Mouse (Mus musculus): Measurements from ENCODE around the gene Sh3kbp1. TPM values are rescaled to one million over a fixed set of nuclear protein-coding genes. Genes with fewer than 3 reads are reported as not detected.

Gene Sh3kbp1
- polyA plus RNA-seq, 1 experiment from 2014 or later, result 44.1 TPM

DNA sequence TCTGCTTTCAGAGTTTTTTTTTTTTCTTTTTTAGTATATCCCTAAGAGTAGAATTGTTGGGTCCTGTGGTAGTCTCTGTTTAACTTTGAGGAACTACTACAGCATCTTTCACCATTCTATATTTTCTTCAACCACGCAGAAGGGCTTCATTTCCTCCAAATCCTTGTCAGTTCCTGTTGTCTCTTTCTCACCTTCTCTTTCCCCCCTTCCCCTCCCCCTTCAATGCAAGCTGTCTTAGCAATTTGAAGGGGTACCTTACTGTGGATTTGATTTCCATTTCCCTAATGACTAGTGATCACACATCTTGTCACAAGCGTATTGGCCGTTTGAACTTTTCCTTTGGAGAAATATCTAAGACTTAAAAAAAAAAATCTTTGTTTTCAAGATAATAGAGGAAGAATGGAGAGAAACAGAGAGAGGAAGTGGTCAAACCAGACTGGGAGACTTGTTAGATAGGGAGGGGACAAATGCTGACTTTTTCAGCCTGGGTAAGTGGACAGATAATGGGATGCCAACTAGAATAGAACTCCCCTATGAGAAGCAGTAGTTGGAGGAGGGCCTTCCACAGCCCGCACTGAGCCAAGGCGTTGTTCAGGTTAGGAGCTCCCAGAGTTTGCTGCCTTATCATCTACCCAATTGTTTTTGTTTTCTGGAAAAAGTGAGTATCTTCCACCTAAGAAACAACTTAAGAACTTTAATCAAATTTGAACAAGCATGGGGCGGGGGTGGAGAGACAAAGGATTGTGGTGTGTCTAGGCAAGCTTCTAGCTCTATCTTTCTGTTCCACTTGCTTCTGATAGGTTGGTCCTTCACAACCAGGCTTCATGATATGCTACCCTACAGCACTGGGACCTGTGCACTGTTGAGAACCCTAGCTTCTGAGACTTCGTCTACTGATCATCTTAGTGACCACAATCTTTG is 130.1 kb downstream of the Sh3kbp1 start:
- 91% methylated on average over 7 of the region's 7 CpGs for WGBS
- Histone ChIP-seq H3K36me3 (no peaks in the 10 kb centered on the region), H3K4me3 (replicated peaks) (no peak overlapping the region), H3K9me3 (replicated peaks) (no peaks in the 10 kb centered on the region), H3K9ac (no peak overlapping the region), H3K4me2 (no peak overlapping the region), H3K27me3 (0 out of 2 replicates have a peak, but pooled peaks cover 2% of the 10 kb centered on the region), H3K27ac (no peak overlapping the region), H3K4me1 (no peaks in the 10 kb centered on the region)
- ATAC-seq (replicated peaks; ENCODE audit: low FRiP score), result no peak

DNA sequence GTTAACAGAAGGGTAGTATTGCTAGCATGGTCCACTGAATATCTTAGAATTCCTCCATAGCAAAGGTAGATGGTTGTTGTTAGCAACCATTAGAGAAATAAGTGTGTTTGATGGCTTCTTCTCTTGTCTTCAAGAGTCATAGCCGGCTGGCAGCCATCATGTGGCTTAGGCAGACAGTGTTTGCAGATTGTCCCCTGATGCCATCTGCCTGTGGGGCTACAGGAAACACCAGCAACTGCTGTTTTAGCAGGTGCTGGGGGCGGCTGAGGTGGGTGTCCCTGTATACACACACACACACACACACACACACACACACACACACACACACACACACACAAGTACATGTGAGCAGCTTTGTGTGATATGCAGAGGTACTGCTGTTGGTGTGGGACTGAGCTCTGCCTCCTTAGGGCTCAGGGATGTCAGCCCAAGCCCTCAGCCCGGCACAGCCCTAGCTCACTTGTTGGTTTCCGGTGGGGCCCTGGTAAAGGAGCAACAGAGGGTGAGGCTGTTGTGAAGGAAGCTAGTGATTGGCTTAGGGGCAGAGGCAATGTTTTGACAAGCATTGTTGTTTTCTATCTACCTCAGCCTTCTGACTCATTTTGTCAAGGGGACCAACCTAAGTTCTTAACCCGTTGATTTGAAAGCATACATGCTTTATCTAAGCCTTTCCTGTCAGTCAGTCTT is 130.9 kb downstream of the Sh3kbp1 start:
- Histone ChIP-seq H3K27ac (no peak overlapping the region), H3K4me1 (no peaks in the 10 kb centered on the region), H3K9me3 (replicated peaks) (no peaks in the 10 kb centered on the region), H3K36me3 (no peaks in the 10 kb centered on the region), H3K4me2 (no peak overlapping the region), H3K4me3 (replicated peaks) (no peak overlapping the region), H3K27me3 (0 out of 2 replicates have a peak, but pooled peaks cover 2% of the 10 kb centered on the region), H3K9ac (no peak overlapping the region)
- 78% methylated on average over 4 of the region's 5 CpGs for WGBS
- no peak for ATAC-seq (replicated peaks; ENCODE audit: low FRiP score)

GRCm38 (mm10) chrX:159763801-159764200 is 136.7 kb downstream of the Sh3kbp1 start:
- no peak overlapping the region for H3K4me2 ChIP-seq
- no peak for ATAC-seq (replicated peaks; ENCODE audit: low FRiP score)
- H3K4me1 ChIP-seq, result no peaks in the 10 kb centered on the region
- WGBS, result 83% methylated on average over 3 of the region's 3 CpGs
- no peaks in the 10 kb centered on the region for H3K9me3 ChIP-seq (replicated peaks)
- no peak overlapping the region for H3K9ac ChIP-seq
- no peaks in the 10 kb centered on the region for H3K36me3 ChIP-seq
- no peak overlapping the region for H3K4me3 ChIP-seq (replicated peaks)
- peaks cover 15% of the 10 kb centered on the region for H3K27me3 ChIP-seq
- H3K27ac ChIP-seq, result no peak overlapping the region

DNA sequence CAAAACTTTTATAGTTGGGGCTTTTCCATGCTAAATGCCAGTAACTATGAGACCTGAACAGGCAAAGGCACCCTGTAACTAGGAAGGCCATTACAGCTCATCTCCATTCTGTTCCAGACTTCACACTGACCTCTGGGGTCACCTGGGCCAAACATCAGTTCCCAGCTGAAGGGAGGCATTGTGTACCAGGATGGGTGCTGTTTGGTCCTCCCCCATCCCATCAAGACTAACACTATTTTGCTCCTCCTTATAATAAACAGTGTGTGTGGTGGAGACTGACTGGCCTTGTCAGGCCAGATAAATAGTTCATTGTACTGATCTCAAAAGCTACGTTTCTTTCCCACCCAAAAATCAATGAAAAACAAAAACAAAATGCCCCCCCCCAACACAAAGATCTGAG is 138.8 kb downstream of the Sh3kbp1 start:
- Histone ChIP-seq H3K9me3 (replicated peaks) (no peaks in the 10 kb centered on the region), H3K27ac (no peak overlapping the region), H3K4me3 (replicated peaks) (no peak overlapping the region), H3K4me2 (no peak overlapping the region), H3K4me1 (no peaks in the 10 kb centered on the region), H3K36me3 (no peaks in the 10 kb centered on the region), H3K9ac (no peak overlapping the region), H3K27me3 (peaks cover 26% of the 10 kb centered on the region)
- ATAC-seq (replicated peaks; ENCODE audit: low FRiP score), result no peak
- WGBS, result 59% methylated on average over 1 of the region's 1 CpGs

GRCm38 (mm10) chrX:159769005-159769404 is 141.9 kb downstream of the Sh3kbp1 start:
- Histone ChIP-seq H3K27ac (no peak overlapping the region), H3K4me2 (no peak overlapping the region), H3K27me3 (peaks cover 42% of the 10 kb centered on the region), H3K9me3 (replicated peaks) (no peaks in the 10 kb centered on the region), H3K9ac (no peak overlapping the region), H3K36me3 (no peaks in the 10 kb centered on the region), H3K4me1 (no peaks in the 10 kb centered on the region), H3K4me3 (replicated peaks) (no peak overlapping the region)
- ATAC-seq (replicated peaks; ENCODE audit: low FRiP score), result no peak
- 76% methylated on average over 2 of the region's 2 CpGs for WGBS

DNA sequence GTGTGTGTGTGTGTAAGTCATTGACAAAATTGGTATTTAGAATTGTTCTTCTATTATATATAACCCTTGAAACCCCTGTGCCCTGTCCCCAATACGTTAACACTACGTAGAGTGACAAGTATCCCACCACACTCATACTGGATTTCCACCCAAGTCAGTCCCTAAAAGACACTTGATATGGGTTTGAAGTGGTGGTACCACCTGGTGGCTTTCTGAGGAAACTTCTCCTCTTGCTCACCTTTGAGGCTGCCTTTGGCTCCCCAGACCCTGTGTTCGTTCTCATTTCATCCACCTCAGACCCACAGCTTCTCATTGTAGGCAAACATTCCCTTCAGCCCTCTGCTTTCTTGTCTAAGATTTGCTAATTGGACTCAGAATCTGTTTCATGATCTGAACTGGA is 142.7 kb downstream of the Sh3kbp1 start:
- no peak overlapping the region for H3K4me2 ChIP-seq
- H3K9ac ChIP-seq, result no peak overlapping the region
- 84% methylated on average over 3 of the region's 3 CpGs for WGBS
- H3K4me3 ChIP-seq (replicated peaks), result no peak overlapping the region
- no peaks in the 10 kb centered on the region for H3K4me1 ChIP-seq
- no peaks in the 10 kb centered on the region for H3K9me3 ChIP-seq (replicated peaks)
- ATAC-seq (replicated peaks; ENCODE audit: low FRiP score), result no peak
- H3K27me3 ChIP-seq, result peaks cover 40% of the 10 kb centered on the region
- H3K27ac ChIP-seq, result no peak overlapping the region
- no peaks in the 10 kb centered on the region for H3K36me3 ChIP-seq

DNA sequence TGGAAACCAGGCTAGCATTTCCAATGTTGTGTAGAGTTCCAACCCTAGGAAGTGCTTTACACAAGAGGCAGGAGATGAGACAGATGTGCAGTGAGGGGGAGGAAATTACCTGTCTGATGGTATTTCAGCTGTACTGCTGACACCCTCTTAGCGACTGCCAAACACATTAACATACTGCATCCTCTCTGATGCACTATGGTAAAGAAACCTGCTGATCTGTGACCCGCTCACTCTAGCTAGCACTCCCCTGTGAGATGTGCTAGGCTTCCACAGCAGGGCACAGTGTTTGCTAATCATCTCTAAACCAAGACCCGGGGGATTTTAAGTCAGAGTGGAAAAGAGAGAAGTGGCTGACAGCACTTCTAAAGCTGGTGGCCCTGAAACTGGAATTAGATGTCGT is 145.1 kb downstream of the Sh3kbp1 start:
- no peak overlapping the region for H3K27ac ChIP-seq
- no peak overlapping the region for H3K9ac ChIP-seq
- no peaks in the 10 kb centered on the region for H3K4me1 ChIP-seq
- no peaks in the 10 kb centered on the region for H3K9me3 ChIP-seq (replicated peaks)
- H3K27me3 ChIP-seq, result peaks cover 43% of the 10 kb centered on the region
- H3K4me3 ChIP-seq (replicated peaks), result no peak overlapping the region
- no peaks in the 10 kb centered on the region for H3K36me3 ChIP-seq
- no peak for ATAC-seq (replicated peaks; ENCODE audit: low FRiP score)
- 66% methylated on average over 4 of the region's 4 CpGs for WGBS
- no peak overlapping the region for H3K4me2 ChIP-seq

GRCm38 (mm10) chrX:159775042-159775441 is 148.0 kb downstream of the Sh3kbp1 start:
- no peak for ATAC-seq (replicated peaks; ENCODE audit: low FRiP score)
- 83% methylated on average over 4 of the region's 4 CpGs for WGBS
- H3K4me1 ChIP-seq, result no peaks in the 10 kb centered on the region
- H3K27me3 ChIP-seq, result peaks cover 24% of the 10 kb centered on the region
- H3K9me3 ChIP-seq (replicated peaks), result no peaks in the 10 kb centered on the region
- no peak overlapping the region for H3K4me3 ChIP-seq (replicated peaks)
- H3K36me3 ChIP-seq, result no peaks in the 10 kb centered on the region
- H3K27ac ChIP-seq, result no peak overlapping the region
- H3K9ac ChIP-seq, result no peak overlapping the region
- H3K4me2 ChIP-seq, result no peak overlapping the region

DNA sequence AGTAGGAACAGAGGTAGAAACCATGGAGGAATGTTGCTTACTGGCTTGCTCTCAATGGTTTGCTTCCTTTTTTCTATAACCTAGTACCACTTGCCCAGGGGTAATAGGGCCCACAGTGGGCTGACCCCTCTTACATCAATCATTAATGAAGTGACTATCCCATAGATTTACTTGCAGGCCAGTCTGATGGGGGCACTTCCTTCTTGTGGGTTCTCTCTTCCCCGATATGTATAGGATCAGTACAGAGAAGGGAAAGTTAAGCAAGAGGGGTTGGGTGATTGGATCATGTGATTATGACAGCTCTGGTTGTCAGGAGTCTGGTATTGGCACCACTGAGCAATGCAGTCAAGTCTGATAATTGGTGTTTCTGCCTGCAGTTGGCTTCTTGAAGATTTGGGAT is 151.7 kb downstream of the Sh3kbp1 start:
- Histone ChIP-seq H3K9ac (no peak overlapping the region), H3K27ac (no peak overlapping the region), H3K27me3 (peaks cover 21% of the 10 kb centered on the region), H3K9me3 (replicated peaks) (no peaks in the 10 kb centered on the region), H3K4me1 (no peaks in the 10 kb centered on the region), H3K4me2 (no peak overlapping the region), H3K4me3 (replicated peaks) (no peak overlapping the region), H3K36me3 (no peaks in the 10 kb centered on the region)
- 100% methylated on average over 1 of the region's 1 CpGs for WGBS
- ATAC-seq (replicated peaks; ENCODE audit: low FRiP score), result no peak

DNA sequence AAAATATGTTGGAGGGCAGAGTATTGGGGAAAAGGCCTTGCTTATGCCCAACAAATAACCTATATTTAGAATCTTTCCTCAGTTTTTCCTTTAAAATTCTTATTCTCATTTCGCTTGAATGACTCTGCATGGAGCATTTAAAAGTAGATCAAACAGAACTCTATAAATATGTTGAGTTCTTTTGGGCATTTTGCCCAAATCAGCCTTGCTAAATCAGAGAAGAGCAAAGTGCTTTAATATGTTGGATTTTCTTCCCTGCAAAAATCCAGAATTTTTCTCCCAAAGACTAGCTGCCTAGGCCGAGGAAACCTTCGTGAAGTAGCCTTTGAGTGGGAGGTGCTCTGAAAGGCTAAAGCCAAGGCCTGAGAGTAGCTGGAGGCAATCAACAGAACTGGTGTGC is 163.4 kb downstream of the Sh3kbp1 start:
- H3K9ac ChIP-seq, result no peak overlapping the region
- no peaks in the 10 kb centered on the region for H3K9me3 ChIP-seq (replicated peaks)
- H3K27ac ChIP-seq, result no peak overlapping the region
- ATAC-seq (replicated peaks; ENCODE audit: low FRiP score), result no peak
- WGBS, result 43% methylated on average over 3 of the region's 3 CpGs
- H3K27me3 ChIP-seq, result peaks cover 26% of the 10 kb centered on the region
- no peak overlapping the region for H3K4me2 ChIP-seq
- H3K36me3 ChIP-seq, result no peaks in the 10 kb centered on the region
- H3K4me1 ChIP-seq, result no peaks in the 10 kb centered on the region
- H3K4me3 ChIP-seq (replicated peaks), result no peak overlapping the region

DNA sequence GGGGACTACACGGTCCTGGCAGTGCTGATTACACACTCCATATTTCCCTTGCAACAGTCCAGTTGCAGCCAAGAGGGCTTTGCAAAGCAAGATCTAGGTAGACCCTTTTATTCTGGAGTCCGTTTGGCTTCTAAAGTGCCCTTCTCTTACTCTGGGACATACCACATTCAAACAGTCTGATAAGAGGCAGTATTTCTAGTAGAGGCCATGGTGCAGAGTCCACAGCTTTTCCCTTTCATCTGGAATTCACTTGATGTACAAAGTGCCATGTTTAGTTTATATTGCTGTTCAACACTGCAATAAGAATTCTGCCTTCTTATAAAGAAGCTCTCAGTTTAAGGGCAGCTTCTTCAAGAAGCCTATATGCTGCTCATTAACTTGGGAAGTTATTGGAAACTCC is 168.5 kb downstream of the Sh3kbp1 start:
- Histone ChIP-seq H3K4me2 (no peak overlapping the region), H3K4me1 (no peaks in the 10 kb centered on the region), H3K27ac (no peak overlapping the region), H3K9me3 (replicated peaks) (no peaks in the 10 kb centered on the region), H3K4me3 (replicated peaks) (no peak overlapping the region), H3K27me3 (peaks cover 35% of the 10 kb centered on the region), H3K36me3 (no peaks in the 10 kb centered on the region), H3K9ac (no peak overlapping the region)
- no peak for ATAC-seq (replicated peaks; ENCODE audit: low FRiP score)
- 63% methylated on average over 2 of the region's 2 CpGs for WGBS

DNA sequence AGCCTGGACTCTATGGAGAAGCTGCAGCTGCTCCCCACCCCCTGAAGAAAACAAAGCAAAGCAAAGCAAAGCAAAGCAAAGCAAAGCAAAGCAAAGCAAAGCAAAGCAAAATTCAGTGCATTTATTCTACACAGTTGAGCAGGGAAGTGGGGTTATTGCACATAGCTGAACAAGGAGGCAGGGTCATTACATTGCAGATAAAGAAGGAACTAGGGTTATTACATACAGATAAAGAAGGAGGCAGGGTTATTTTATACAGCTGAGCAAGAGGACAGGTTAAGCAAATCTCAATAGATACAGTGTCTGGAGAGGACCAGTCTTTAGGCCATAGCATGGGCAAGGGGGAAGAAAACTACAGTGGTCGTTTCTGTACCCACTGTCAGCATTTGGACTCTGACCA is 177.3 kb downstream of the Sh3kbp1 start:
- WGBS, result 79% methylated on average over 1 of the region's 1 CpGs

More for the DNA sequence above, 177.3 kb downstream of the Sh3kbp1 start:
- H3K9me3 ChIP-seq (replicated peaks), result no peaks in the 10 kb centered on the region
- peaks cover 53% of the 10 kb centered on the region for H3K27me3 ChIP-seq
- H3K9ac ChIP-seq, result no peak overlapping the region
- no peaks in the 10 kb centered on the region for H3K36me3 ChIP-seq
- no peak overlapping the region for H3K4me2 ChIP-seq
- no peak overlapping the region for H3K4me3 ChIP-seq (replicated peaks)
- H3K27ac ChIP-seq, result no peak overlapping the region
- no peaks in the 10 kb centered on the region for H3K4me1 ChIP-seq
- no peak for ATAC-seq (replicated peaks; ENCODE audit: low FRiP score)

All from kidney, embryonic 15.5 days (tissue).